8 mouse cellular contexts compared by ENCODE assay signal in the genomic region with DNA sequence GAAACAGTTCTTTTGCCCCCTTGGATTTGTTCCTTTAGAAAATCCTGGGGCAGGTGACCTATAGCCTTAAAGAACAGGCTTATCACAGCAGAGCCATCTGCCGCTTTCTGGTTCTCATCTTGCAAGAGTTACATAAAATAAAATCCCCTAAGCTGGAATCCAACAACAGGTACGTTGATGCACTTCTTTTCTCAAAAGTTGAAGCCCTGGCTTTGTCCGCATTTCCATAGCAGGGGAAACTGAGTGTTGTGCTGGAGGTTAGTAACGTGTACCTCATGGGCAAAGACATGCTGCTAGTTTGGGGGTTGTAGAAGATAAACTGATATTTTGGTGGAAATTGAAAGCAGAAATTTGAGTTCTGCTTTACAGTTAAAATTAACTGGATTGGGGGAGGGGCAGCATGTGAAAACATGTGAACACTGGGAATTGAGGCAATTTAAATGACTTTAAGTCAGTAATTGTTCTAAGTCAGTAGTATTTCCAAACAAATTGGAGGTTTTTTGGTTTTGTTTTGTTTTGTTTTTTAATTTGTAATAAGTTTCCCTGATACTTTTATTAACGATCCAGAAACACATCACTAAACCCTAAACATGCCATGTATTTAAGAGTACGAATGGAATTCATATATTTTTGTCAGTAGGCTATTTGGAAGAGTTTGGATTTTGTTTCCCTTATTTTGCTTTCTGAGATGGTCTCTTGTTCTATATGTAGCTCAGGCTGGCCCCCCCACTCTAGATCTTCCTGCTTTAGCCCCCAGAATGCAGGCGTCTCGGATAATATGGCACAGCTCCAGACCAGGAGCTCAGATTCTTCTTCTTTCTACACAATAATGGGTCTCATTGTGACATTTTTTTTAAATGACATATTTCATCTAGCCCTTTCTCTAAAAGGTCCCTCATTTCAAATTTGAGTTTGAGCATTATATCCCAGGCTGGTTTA. TPM values are rescaled to one million over a fixed set of nuclear protein-coding genes. Genes with fewer than 3 reads are reported as not detected.
DNase-seq lines count a peak whose midpoint lies in the region; ATAC-seq and TF ChIP-seq lines count a peak whose summit lies in the region.

No protein-coding gene starts in this region.

- H3K27me3 ChIP-seq in kidney, adult 2 months (replicated peaks; ENCODE audit: control insufficient read depth, insufficient read depth, low read length): no peaks in the 10 kb centered on the region
- H3K27me3 ChIP-seq in ES-Bruce4 (ENCODE audit: control insufficient read depth, insufficient read depth, low read length, poor library complexity, severe bottlenecking): no peaks in the 10 kb centered on the region
- H3K27me3 ChIP-seq in embryonic facial prominence, embryonic 15.5 days: no peaks in the 10 kb centered on the region
- H3K27me3 ChIP-seq in liver, embryonic 12.5 days (replicated peaks): no peaks in the 10 kb centered on the region

- peak overlapping the region; percentile 63 for H3K4me2 ChIP-seq in embryonic facial prominence, embryonic 15.5 days (replicated peaks)
- peak overlapping the region; percentile 47 for H3K4me2 ChIP-seq in liver, embryonic 12.5 days

- peaks cover 26% of the 10 kb centered on the region for H3K4me1 ChIP-seq in kidney, adult 2 months (ENCODE audit: control insufficient read depth, insufficient read depth, low read length)
- H3K4me1 ChIP-seq in ES-Bruce4 (ENCODE audit: control insufficient read depth, insufficient read depth, low read length): no peaks in the 10 kb centered on the region
- H3K4me1 ChIP-seq in embryonic facial prominence, embryonic 15.5 days: peaks cover 22% of the 10 kb centered on the region
- H3K4me1 ChIP-seq in liver, embryonic 12.5 days: peaks cover 52% of the 10 kb centered on the region

- TF ChIP-seq EP300 in ES-Bruce4 (IDR thresholded peaks at IDR 0.05; ENCODE audit: insufficient read depth, low read depth, low read length): no peak

- H3K9ac ChIP-seq in ES-Bruce4 (ENCODE audit: low read depth, poor library complexity, severe bottlenecking): no peak overlapping the region; the same call in 1 of the 2 replicates
- H3K9ac ChIP-seq in embryonic facial prominence, embryonic 15.5 days: peak overlapping the region; percentile 40
- H3K9ac ChIP-seq in liver, embryonic 12.5 days: no peak overlapping the region

- ATAC-seq in embryonic facial prominence, embryonic 15.5 days (ENCODE audit: insufficient number of reproducible peaks, low FRiP score, low TSS enrichment, low read depth): no peak
- ATAC-seq in liver, embryonic 12.5 days: no peak

- peak overlapping the region; percentile 68 for H3K4me3 ChIP-seq in kidney, adult 2 months (ENCODE audit: insufficient read depth, low read depth, low read length)
- H3K4me3 ChIP-seq in ES-Bruce4 (ENCODE audit: low read depth, low read length): peak overlapping the region; percentile 38
- H3K4me3 ChIP-seq in embryonic facial prominence, embryonic 15.5 days (replicated peaks): peak overlapping the region; percentile 53
- peak overlapping the region; percentile 27 for H3K4me3 ChIP-seq in liver, embryonic 12.5 days

- no peak for TF ChIP-seq CTCF in kidney, adult 2 months (conservative IDR thresholded peaks at IDR 0.05; ENCODE audit: insufficient read depth, insufficient read length, low read depth, low read length)
- TF ChIP-seq CTCF in ES-Bruce4 (IDR thresholded peaks at IDR 0.05; ENCODE audit: low read depth, low read length): no peak

- peaks cover 6% of the 10 kb centered on the region for H3K36me3 ChIP-seq in kidney, adult 2 months (ENCODE audit: control insufficient read depth, insufficient read depth, low read length)
- peaks cover 30% of the 10 kb centered on the region for H3K36me3 ChIP-seq in ES-Bruce4 (ENCODE audit: control insufficient read depth, insufficient read depth, low read length, poor library complexity, severe bottlenecking)
- peaks cover 26% of the 10 kb centered on the region; the same call in 1 of the 2 replicates for H3K36me3 ChIP-seq in embryonic facial prominence, embryonic 15.5 days
- H3K36me3 ChIP-seq in liver, embryonic 12.5 days: peaks cover 24% of the 10 kb centered on the region

- WGBS in kidney, adult 2 months: 36% methylated on average over 8 of the region's 8 CpGs
- WGBS in embryonic facial prominence, embryonic 15.5 days: 21% methylated on average over 8 of the region's 8 CpGs
- WGBS in liver, embryonic 12.5 days (ENCODE audit: insufficient replicate concordance): 73% methylated on average over 8 of the region's 8 CpGs

- H3K9me3 ChIP-seq in ES-Bruce4 (replicated peaks; ENCODE audit: control insufficient read depth, insufficient read depth, low read length, poor library complexity, severe bottlenecking): no peaks in the 10 kb centered on the region
- H3K9me3 ChIP-seq in embryonic facial prominence, embryonic 15.5 days (replicated peaks): no peaks in the 10 kb centered on the region
- no peaks in the 10 kb centered on the region for H3K9me3 ChIP-seq in liver, embryonic 12.5 days (replicated peaks)

- TF ChIP-seq POLR2A in kidney, adult 2 months (IDR thresholded peaks at IDR 0.05; ENCODE audit: low read depth, low read length): no peak
- TF ChIP-seq POLR2A in ES-Bruce4 (IDR thresholded peaks at IDR 0.05; ENCODE audit: insufficient read depth, low read length): no peak

- peak overlapping the region; percentile 80 for H3K27ac ChIP-seq in kidney, adult 2 months (ENCODE audit: insufficient read depth, low read depth, low read length)
- no peak overlapping the region; the same call in 1 of the 2 replicates for H3K27ac ChIP-seq in ES-Bruce4 (ENCODE audit: insufficient read depth, low read length)
- H3K27ac ChIP-seq in embryonic facial prominence, embryonic 15.5 days (replicated peaks): peak overlapping the region; percentile 24; the same call in 1 of the 2 replicates
- H3K27ac ChIP-seq in liver, embryonic 12.5 days: no peak overlapping the region

- no peak for DNase-seq in kidney, adult 2 months
- no peak for DNase-seq in kidney, adult 18-20 months
- no peak for DNase-seq in frontal cortex, postnatal 25 days (ENCODE audit: low spot score in 2 of 2)
- no peak for DNase-seq in right cerebral cortex, postnatal 4 days
- no peak for DNase-seq in right cerebral cortex, postnatal 14 days

RNA-seq across cellular contexts. Expression of a gene that starts 3.4 kb away (rescaled TPM):
- polyA plus RNA-seq in kidney, adult 2 months (2012; rRNA removed): 16.3 and 35.5 TPM in 2 replicates
- polyA plus RNA-seq in ES-Bruce4 (2011; ENCODE audit: insufficient read depth, insufficient read length, low read depth, missing spikeins): 42.0 and 42.6 TPM in 2 replicates
- polyA plus RNA-seq in embryonic facial prominence, embryonic 15.5 days (2015; fragmentation: Nextera tagmentation; extraction: Ambion mirVana): 87.6 and 89.2 TPM in 2 replicates
- 8.4 and 9.8 TPM in 2 replicates for polyA plus RNA-seq in liver, embryonic 12.5 days (2016; fragmentation: Nextera tagmentation; extraction: Ambion mirVana)

Comparison
In these comparisons a context has a peak if more than half of its experiments do, and no peak if none do; other contexts are left out.
1. H3K27ac ChIP-seq: peak in kidney, adult 2 months (single experiment) and embryonic facial prominence, embryonic 15.5 days (single experiment); none in ES-Bruce4 (single experiment) and liver, embryonic 12.5 days (single experiment).
2. Peak in every context shown above with its lines, with median percentiles within 50 percentile points of each other: H3K4me3 ChIP-seq.